Mouse (Mus musculus) heart, embryonic 12.5 days (tissue): ENCODE measurements around the gene Rnf2. TPM values are rescaled to one million over a fixed set of nuclear protein-coding genes. Genes with fewer than 3 reads are reported as not detected.

Source experiments
- ATAC-seq: fragments of 200-750 bp; cut with Nextera tagmentation; 2 replicates; pipeline ENCODE4 v1.8.0; 2017; ENCODE audit warnings: moderate TSS enrichment, moderate library complexity; ENCODE audit not compliant: insufficient number of reproducible peaks, low FRiP score
- H3K27ac ChIP-seq: fragments of 300-500 bp; sonication (generic); 2 replicates; pipeline ENCODE4 v1.5.1; 2016; ENCODE audit warnings: mild to moderate bottlenecking, moderate library complexity; ENCODE audit not compliant: poor library complexity, severe bottlenecking
- H3K27me3 ChIP-seq: fragments of 300-500 bp; sonication (generic); replicated peaks from 2 replicates; pipeline ENCODE4 v1.6.1; 2016; ENCODE audit warnings: mild to moderate bottlenecking, moderate library complexity
- H3K36me3 ChIP-seq: fragments of 300-500 bp; sonication (generic); 2 replicates; pipeline ENCODE4 v1.6.1; 2016; ENCODE audit warnings: mild to moderate bottlenecking, moderate library complexity
- H3K4me1 ChIP-seq: fragments of 300-500 bp; sonication (generic); replicated peaks from 2 replicates; pipeline ENCODE4 v1.6.1; 2016; ENCODE audit warnings: mild to moderate bottlenecking
- H3K4me2 ChIP-seq: fragments of 300-500 bp; sonication (generic); 2 replicates; pipeline ENCODE4 v1.6.1; 2016; ENCODE audit warnings: mild to moderate bottlenecking, moderate library complexity
- H3K4me3 ChIP-seq: fragments of 300-500 bp; sonication (generic); 2 replicates; pipeline ENCODE4 v1.5.1; 2016; ENCODE audit warnings: mild to moderate bottlenecking
- H3K9ac ChIP-seq: fragments of 300-500 bp; sonication (generic); 2 replicates; pipeline ENCODE4 v1.6.1; 2016; ENCODE audit warnings: mild to moderate bottlenecking, moderate library complexity
- H3K9me3 ChIP-seq: fragments of 300-500 bp; sonication (generic); replicated peaks from 2 replicates; pipeline ENCODE4 v1.6.1; 2016; ENCODE audit warnings: mild to moderate bottlenecking, moderate library complexity
- WGBS: fragments of 180-500 bp; shearing (Covaris S2); methylation state at CpG from one replicate; pipeline ENCODE4 v1.1.7; 2016; 5-methylcytosine and 5-hydroxymethylcytosine counted together
- polyA plus RNA-seq: library from polyadenylated mRNA; unstranded; fragments of >200 nt; fragmentation: Nextera tagmentation; extraction: Ambion mirVana; gene quantifications from 2 replicates; pipeline ENCODE4 v1.2.1, GENCODE M21; 2016

Rnf2 gene
- polyA plus RNA-seq, result 83.1 and 83.6 TPM in 2 replicates

DNA sequence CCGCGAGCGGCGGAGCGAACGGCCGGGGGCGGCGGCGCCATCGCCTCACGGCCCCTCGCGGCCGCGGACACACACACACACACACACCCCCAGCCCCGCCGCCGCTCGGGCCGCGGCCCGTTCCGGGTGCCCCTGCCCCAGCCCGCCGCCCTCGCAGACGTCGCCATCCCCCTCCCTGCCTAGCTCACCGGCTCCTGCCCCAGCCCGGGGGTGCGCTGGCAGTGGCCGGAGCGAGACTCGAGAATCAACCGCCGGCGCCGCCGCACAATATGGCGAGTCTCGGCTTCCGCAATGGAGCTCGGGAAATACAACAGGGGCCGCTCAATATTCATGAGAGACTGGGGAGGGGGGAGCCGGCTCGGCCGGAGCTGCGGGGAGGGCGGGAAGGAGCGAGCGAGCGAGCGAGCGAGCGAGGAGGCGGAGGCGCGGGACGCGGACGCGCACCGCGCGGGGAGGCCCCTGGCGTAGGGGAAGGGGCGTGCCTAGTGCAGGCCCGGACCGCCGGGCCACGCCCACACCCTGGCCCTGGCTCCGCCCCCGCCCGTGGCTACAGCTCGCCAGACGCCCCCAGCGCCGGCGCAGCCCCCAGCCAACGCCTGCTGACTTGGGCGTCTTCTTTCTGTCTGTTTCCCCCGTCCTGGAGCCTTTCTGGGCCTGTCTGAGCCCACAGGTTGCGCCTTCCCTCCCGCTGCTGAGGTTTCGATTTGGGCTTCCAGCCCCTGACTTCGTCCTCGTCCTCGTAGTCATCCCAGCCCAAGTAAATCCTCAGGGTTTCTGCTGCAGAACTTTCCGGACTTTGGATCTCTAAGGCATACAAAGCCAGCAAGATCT lies at the start of gene Rnf2:
TSS of gene Rnf2 (minus strand) at position 425 of the 831 bp plus-strand sequence.
- Histone ChIP-seq H3K36me3 (no peaks in the 10 kb centered on the region), H3K27ac (peak within 1 kb of the TSS; percentile 96), H3K4me1 (peaks cover 21% of the 10 kb centered on the region), H3K9ac (peak within 1 kb of the TSS; percentile 96), H3K27me3 (no peaks in the 10 kb centered on the region), H3K9me3 (no peaks in the 10 kb centered on the region), H3K4me3 (peak within 1 kb of the TSS; percentile 88), H3K4me2 (peak within 1 kb of the TSS; percentile 69)
- ATAC-seq, result peak; percentile 98
- under 1% methylated on average over 73 of the region's 90 CpGs for WGBS

DNA sequence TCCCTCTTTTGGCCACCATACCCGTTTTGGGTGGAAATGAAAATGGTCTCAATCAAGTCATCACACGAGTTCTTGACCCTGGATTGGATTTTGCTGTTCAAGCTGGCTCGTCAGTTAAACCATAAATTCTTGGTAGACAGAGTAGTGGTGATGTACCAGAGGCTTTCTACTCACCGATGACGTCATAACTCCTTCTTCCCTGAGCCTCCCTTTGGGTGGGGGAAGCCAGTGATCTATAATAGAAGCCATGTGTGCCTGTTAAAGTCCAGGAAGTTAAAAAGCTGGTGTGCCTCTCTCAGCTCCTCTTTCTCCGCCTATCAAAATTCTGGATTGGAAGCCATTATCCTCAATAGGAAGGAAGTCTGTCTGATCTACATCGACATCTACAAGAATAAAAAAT lies 49.0 kb upstream of the Rnf2 start:
- Histone ChIP-seq H3K9me3 (no peaks in the 10 kb centered on the region), H3K4me2 (no peak overlapping the region), H3K27ac (no peak overlapping the region), H3K36me3 (no peaks in the 10 kb centered on the region), H3K4me3 (no peak overlapping the region), H3K27me3 (no peaks in the 10 kb centered on the region), H3K9ac (no peak overlapping the region), H3K4me1 (no peaks in the 10 kb centered on the region)
- ATAC-seq, result no peak
- WGBS, result 65% methylated on average over 7 of the region's 7 CpGs

DNA sequence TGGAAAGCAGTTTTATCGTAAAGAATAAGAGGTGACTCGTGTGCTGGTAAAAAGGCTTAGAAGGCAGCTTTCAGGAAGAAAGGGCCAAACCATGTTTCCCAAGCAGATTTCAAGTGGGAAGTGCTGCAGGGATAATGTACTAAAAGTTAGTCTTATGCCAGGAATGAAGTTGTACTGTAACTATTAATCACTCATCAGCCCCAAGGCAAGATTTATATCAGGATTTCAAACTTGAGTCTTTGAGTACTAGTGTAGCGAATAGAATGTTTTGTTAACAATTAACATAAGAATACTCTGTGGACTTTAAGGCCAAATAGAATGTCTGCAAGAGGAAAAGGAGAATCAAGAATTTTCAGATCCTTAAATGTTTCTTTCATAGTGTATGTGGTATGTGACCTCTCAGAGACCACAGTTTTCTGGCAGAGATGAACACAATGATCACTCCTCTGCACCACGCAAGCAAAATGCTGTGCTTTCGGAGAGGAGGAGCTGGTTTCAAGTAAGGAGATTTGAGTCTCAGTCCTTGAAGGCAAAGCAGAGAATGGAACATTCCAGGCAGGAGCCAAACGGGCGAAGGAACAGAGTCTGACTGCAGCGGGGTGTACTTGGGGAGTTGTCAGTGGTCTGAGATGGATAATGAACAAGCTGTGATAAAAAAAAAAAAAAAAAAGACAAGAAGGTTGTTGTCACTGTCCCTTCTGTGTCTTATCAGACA lies 48.3 kb upstream of the Rnf2 start:
- Histone ChIP-seq H3K27ac (no peak overlapping the region), H3K4me1 (no peaks in the 10 kb centered on the region), H3K4me3 (no peak overlapping the region), H3K9me3 (no peaks in the 10 kb centered on the region), H3K9ac (no peak overlapping the region), H3K4me2 (no peak overlapping the region), H3K36me3 (no peaks in the 10 kb centered on the region), H3K27me3 (no peaks in the 10 kb centered on the region)
- ATAC-seq, result no peak
- WGBS, result 65% methylated on average over 8 of the region's 8 CpGs

DNA sequence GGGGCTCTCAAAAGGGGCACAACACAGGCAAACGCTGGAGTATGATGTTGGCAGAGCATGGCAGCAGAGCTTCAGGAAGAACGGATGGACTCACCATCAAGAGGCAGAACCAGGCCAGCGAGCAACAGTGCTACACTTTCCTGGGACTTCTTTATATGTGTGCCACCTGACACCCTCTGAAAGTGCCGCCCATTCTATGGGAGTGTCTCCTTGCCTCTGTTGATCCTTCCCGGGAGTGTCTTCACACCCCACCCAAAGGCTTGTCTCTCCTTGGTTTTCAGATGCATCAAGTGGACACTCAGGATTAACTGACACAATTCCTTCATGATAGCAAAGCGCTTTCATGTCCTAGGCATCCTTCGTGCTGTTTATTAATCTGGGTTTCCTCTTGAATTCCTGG lies 44.8 kb upstream of the Rnf2 start:
- no peak overlapping the region for H3K27ac ChIP-seq
- no peaks in the 10 kb centered on the region for H3K4me1 ChIP-seq
- 78% methylated on average over 7 of the region's 7 CpGs for WGBS
- no peaks in the 10 kb centered on the region for H3K9me3 ChIP-seq
- H3K9ac ChIP-seq, result no peak overlapping the region
- no peaks in the 10 kb centered on the region for H3K36me3 ChIP-seq
- H3K4me2 ChIP-seq, result no peak overlapping the region
- H3K27me3 ChIP-seq, result no peaks in the 10 kb centered on the region
- no peak overlapping the region for H3K4me3 ChIP-seq
- ATAC-seq, result no peak

DNA sequence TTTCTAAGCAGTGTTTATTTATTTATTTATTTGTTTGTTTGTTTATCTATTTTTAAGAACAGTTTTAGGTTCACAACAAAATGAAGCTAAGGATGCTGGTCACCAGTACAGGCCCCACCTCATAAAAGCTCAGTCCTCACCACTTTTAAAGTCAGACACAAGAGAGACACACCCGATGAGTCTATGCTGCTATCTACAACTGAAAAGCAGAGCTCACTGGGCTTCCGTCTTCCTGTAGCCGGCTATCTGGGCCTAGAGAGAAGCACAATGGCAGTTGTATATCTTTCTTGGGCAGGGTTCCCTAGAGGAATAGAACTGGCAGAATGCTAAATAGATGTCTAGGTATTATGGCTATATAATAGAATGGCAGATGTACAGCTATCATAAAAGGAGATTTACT lies 43.8 kb upstream of the Rnf2 start:
- Histone ChIP-seq H3K27ac (no peak overlapping the region), H3K4me2 (no peak overlapping the region), H3K27me3 (no peaks in the 10 kb centered on the region), H3K36me3 (no peaks in the 10 kb centered on the region), H3K4me1 (no peaks in the 10 kb centered on the region), H3K4me3 (no peak overlapping the region), H3K9me3 (no peaks in the 10 kb centered on the region), H3K9ac (no peak overlapping the region)
- WGBS, result 69% methylated on average over 3 of the region's 3 CpGs
- no peak for ATAC-seq

DNA sequence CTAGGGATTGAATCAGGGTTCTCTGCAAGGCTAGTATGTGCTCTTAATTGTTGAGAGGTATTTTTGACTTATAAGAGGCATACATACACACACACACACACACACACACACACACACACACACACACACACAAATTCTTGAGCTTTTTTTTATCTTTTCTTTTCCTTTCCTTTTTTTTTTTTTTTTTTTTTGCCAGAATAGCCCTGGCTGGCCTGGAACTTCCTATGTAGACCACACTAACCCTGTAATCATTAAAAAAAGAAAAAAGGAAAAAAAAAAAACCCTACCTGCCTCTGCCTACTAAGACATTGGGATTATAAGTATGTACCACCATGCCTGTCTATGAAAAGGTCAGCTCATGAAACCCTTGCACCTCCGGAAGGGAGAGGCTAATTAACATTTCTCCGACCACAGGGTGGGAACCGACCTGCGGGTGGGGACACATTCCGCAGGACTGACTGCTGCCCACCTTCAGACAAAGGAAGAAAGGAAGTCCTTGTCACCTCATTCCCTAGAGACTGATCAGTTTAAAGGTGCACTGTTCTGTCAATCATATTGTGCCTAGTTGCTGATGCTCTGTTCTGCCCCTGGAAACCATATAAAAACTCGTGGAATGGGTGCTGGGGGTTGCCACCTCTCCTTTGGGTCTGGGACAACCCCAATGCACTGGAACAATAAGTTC lies 43.2 kb upstream of the Rnf2 start:
- no peaks in the 10 kb centered on the region for H3K27me3 ChIP-seq
- H3K36me3 ChIP-seq, result no peaks in the 10 kb centered on the region
- 61% methylated on average over 6 of the region's 6 CpGs for WGBS
- no peak overlapping the region for H3K9ac ChIP-seq
- no peak overlapping the region for H3K4me3 ChIP-seq
- H3K27ac ChIP-seq, result no peak overlapping the region
- no peaks in the 10 kb centered on the region for H3K4me1 ChIP-seq
- no peak for ATAC-seq
- H3K9me3 ChIP-seq, result no peaks in the 10 kb centered on the region
- no peak overlapping the region for H3K4me2 ChIP-seq

DNA sequence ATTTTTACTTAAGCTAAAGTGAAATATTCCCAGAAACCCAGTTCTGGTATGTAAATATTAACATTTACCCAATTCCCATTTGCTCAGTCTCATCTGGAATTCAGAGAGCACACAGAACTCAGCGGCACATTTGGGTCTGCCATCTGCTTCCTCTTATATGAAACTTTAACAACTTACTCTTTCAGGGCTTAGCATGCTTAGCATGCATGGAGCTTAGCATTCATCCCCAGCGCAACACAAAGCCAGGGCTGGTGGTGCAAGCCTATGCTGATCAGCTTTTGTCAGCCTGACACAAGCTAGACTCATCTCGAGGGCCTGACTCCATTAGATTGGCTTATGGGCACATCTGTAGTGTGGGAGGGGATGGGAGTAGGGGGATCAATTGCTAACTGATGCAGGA lies 25.9 kb upstream of the Rnf2 start:
- no peak overlapping the region for H3K27ac ChIP-seq

DNA sequence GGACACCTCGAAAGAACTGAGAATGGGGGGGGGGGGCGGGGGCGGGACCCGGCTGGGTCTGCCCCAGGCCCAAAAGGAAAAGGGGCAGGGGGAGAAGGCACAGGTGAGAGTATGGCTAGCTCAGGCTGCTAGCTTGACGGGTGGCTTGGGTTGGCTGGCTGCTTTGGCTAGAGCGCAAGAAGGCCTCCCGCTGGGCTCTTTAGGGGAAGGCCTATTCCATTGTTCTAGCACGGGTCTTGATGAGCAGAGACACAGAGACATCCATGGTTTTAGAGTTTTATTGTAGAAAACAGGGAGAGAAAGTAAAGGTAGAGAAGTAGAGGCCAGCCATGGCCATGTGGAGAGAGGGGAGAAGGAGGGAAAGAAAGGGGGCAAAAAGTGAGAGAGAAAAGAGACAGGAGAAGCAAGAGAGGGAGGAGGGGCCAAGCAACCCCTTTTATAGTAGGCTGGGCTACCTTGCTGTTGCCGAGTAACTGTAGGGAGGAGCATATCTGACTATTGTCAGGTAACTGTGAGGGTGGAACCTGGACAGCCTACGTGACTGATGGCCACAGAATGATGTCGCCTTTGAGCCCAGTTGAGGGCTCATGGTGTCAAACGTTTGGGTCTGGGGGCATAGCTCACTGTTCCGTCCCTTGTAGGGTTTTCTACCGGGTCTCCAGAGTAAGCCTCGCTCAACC lies 17.0 kb upstream of the Rnf2 start:
- H3K27me3 ChIP-seq, result no peaks in the 10 kb centered on the region
- no peak overlapping the region for H3K27ac ChIP-seq
- H3K9me3 ChIP-seq, result peaks cover 3% of the 10 kb centered on the region
- H3K36me3 ChIP-seq, result no peaks in the 10 kb centered on the region
- H3K9ac ChIP-seq, result no peak overlapping the region
- no peak for ATAC-seq
- H3K4me1 ChIP-seq, result peaks cover 10% of the 10 kb centered on the region; the same call in 1 of the 2 replicates
- no peak overlapping the region for H3K4me3 ChIP-seq
- 76% methylated on average over 14 of the region's 15 CpGs for WGBS
- H3K4me2 ChIP-seq, result no peak overlapping the region

More for the DNA sequence above, 25.9 kb upstream of the Rnf2 start:
- H3K9me3 ChIP-seq, result peaks cover 5% of the 10 kb centered on the region
- H3K27me3 ChIP-seq, result no peaks in the 10 kb centered on the region
- no peak overlapping the region for H3K4me2 ChIP-seq
- H3K36me3 ChIP-seq, result no peaks in the 10 kb centered on the region
- no peak overlapping the region for H3K9ac ChIP-seq
- WGBS, result 80% methylated on average over 3 of the region's 3 CpGs
- ATAC-seq, result no peak
- H3K4me1 ChIP-seq, result no peaks in the 10 kb centered on the region
- H3K4me3 ChIP-seq, result no peak overlapping the region

DNA sequence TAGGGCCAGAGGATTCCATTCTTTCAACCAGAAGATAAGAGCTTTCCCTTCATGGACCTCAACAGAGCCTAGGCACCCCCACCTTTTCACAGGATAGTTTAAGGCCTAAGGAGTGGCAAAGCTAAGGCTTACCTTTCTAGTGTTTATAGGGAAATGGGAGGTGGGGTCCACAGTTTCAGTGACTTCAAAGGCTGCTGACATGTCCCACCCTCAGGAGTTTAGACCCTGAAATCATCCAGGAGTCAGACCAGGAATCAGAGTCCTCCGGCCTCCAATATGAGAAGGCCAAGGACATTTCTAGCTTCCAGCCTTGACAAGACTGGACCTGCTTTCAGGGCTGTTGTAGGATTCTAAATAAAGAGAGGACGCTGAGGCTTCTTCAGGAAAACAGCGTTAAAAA lies 16.1 kb upstream of the Rnf2 start:
- 90% methylated on average over 3 of the region's 3 CpGs for WGBS
- Histone ChIP-seq H3K9ac (no peak overlapping the region), H3K4me2 (no peak overlapping the region), H3K4me1 (peaks cover 10% of the 10 kb centered on the region; the same call in 1 of the 2 replicates), H3K27me3 (no peaks in the 10 kb centered on the region), H3K36me3 (no peaks in the 10 kb centered on the region), H3K4me3 (no peak overlapping the region), H3K27ac (no peak overlapping the region), H3K9me3 (no peaks in the 10 kb centered on the region)
- ATAC-seq, result no peak

DNA sequence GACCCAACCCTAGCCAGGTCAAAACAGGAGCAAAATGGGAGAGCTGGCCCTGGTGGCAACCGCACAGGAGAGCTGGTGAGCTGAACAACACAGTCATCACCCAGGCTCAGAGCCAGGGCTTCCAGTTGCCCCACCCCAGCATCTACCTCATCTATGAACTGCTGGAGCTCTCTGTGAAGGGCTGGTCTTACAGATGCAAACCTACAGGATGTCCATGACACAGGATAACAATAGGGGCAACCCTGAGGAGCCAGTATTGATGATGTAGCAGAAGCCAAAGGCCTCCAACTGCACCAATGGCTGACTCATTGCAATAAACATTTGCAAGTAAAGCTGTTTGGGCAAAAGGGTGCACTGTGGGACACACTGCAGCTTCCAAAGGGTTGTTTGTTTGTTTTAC lies 15.0 kb upstream of the Rnf2 start:
- ATAC-seq, result no peak
- no peak overlapping the region for H3K4me3 ChIP-seq
- peaks cover 10% of the 10 kb centered on the region; the same call in 1 of the 2 replicates for H3K4me1 ChIP-seq
- 71% methylated on average over 1 of the region's 1 CpGs for WGBS
- no peaks in the 10 kb centered on the region for H3K36me3 ChIP-seq
- no peak overlapping the region for H3K4me2 ChIP-seq
- no peaks in the 10 kb centered on the region for H3K9me3 ChIP-seq
- H3K27ac ChIP-seq, result no peak overlapping the region
- H3K9ac ChIP-seq, result no peak overlapping the region
- no peaks in the 10 kb centered on the region for H3K27me3 ChIP-seq
